Mouse (Mus musculus) heart, postnatal 0 days (tissue): Measurements from ENCODE around the gene Pik3cd. TPM values are rescaled to one million over a fixed set of nuclear protein-coding genes. Genes with fewer than 3 reads are reported as not detected.

Experiments
- ATAC-seq: fragments of 200-750 bp; cut with Nextera tagmentation; 2 replicates; pipeline ENCODE4 v1.8.0; 2017; ENCODE audit warnings: low read depth, moderate number of reproducible peaks, moderate library complexity; ENCODE audit not compliant: insufficient read depth
- DNase-seq: peaks from one replicate; pipeline ENCODE4 v3.0.0-alpha.2; 2016; ENCODE audit warnings: low spot score
- H3K27ac ChIP-seq: fragments of 300-500 bp; sonication (generic); 2 replicates; pipeline ENCODE4 v1.5.1; 2014; ENCODE audit warnings: low read depth, mild to moderate bottlenecking
- H3K27me3 ChIP-seq: fragments of 300-500 bp; sonication (generic); 2 replicates; pipeline ENCODE4 v1.6.1; 2014; ENCODE audit warnings: low read length, mixed read lengths; ENCODE audit not compliant: control insufficient read depth, insufficient read depth
- H3K36me3 ChIP-seq: fragments of 300-500 bp; sonication (generic); replicated peaks from 2 replicates; pipeline ENCODE4 v1.6.1; 2014; ENCODE audit warnings: low read length, mixed read lengths; ENCODE audit not compliant: control insufficient read depth, insufficient read depth
- H3K4me1 ChIP-seq: fragments of 300-500 bp; sonication (generic); 2 replicates; pipeline ENCODE4 v1.6.1; 2014; ENCODE audit warnings: antibody characterized with exemption; ENCODE audit not compliant: control insufficient read depth, insufficient read depth
- H3K4me2 ChIP-seq: fragments of 300-500 bp; sonication (generic); 2 replicates; pipeline ENCODE4 v1.6.1; 2014; ENCODE audit warnings: low read depth, mild to moderate bottlenecking, low read length, moderate library complexity
- H3K4me3 ChIP-seq: fragments of 300-500 bp; sonication (generic); 2 replicates; pipeline ENCODE4 v1.5.1; 2014; ENCODE audit warnings: low read depth, low read length
- H3K9ac ChIP-seq: fragments of 300-500 bp; sonication (generic); replicated peaks from 2 replicates; pipeline ENCODE4 v1.6.1; 2014; ENCODE audit warnings: low read depth, low read length, mixed read lengths
- H3K9me3 ChIP-seq: fragments of 300-500 bp; sonication (generic); replicated peaks from 2 replicates; pipeline ENCODE4 v1.6.1; 2016; ENCODE audit warnings: low read length; ENCODE audit not compliant: control insufficient read depth
- CTCF ChIP-seq: IDR thresholded peaks from 2 replicates; pipeline ENCODE4 v1.5.1; 2016; ENCODE audit warnings: antibody characterized with exemption, control low read depth, low read depth
- EP300 ChIP-seq: IDR thresholded peaks from 2 replicates; pipeline ENCODE4 v1.6.1; 2016; ENCODE audit warnings: antibody characterized with exemption, low read depth
- WGBS: fragments of 180-500 bp; shearing (Covaris S2); extraction: QIAGEN DNeasy Blood & Tissue Kit; methylation state at CpG from one replicate; pipeline ENCODE4 v1.1.7; 2014; 5-methylcytosine and 5-hydroxymethylcytosine counted together
- polyA plus RNA-seq: library from polyadenylated mRNA; unstranded; fragments of >200 nt; fragmentation: Nextera tagmentation; extraction: Ambion mirVana; gene quantifications from 2 replicates; pipeline ENCODE4 v1.2.1, GENCODE M21; 2015
- total RNA-seq: library from RNA; depleted of rRNA; stranded (reverse); fragments of >200 nt; gene quantifications from 2 replicates; pipeline ENCODE4 v1.2.3, GENCODE M21; 2014; ENCODE audit warnings: low replicate concordance

Gene Pik3cd
- total and polyA plus RNA-seq, 2 experiments from 2014 or later = 1.3 to 14.8 TPM

GRCm38 (mm10) chr4:149632670-149633307 lies 69.6 kb downstream of the Pik3cd start:
- 89% methylated on average over 9 of the region's 9 CpGs for WGBS
- ATAC-seq = no peak
- H3K4me3 ChIP-seq = no peak overlapping the region
- peaks cover 19% of the 10 kb centered on the region for H3K36me3 ChIP-seq
- H3K4me2 ChIP-seq = no peak overlapping the region
- H3K27ac ChIP-seq = no peak overlapping the region
- H3K9me3 ChIP-seq = no peaks in the 10 kb centered on the region
- no peak for TF ChIP-seq CTCF
- TF ChIP-seq EP300 = no peak
- DNase-seq = no peak
- no peaks in the 10 kb centered on the region for H3K27me3 ChIP-seq
- H3K4me1 ChIP-seq = no peaks in the 10 kb centered on the region
- H3K9ac ChIP-seq = no peak overlapping the region

GRCm38 (mm10) chr4:149628810-149629209 lies 73.6 kb downstream of the Pik3cd start:
- H3K4me3 ChIP-seq = no peak overlapping the region
- DNase-seq (peak; percentile 45), ATAC-seq (0 out of 2 replicates have a peak, but pooled peaks have one; percentile 39)
- no peak overlapping the region for H3K9ac ChIP-seq
- no peaks in the 10 kb centered on the region for H3K9me3 ChIP-seq
- H3K4me2 ChIP-seq = no peak overlapping the region; the same call in 1 of the 2 replicates
- 0 out of 2 replicates have a peak, but pooled peaks cover 3% of the 10 kb centered on the region for H3K36me3 ChIP-seq
- H3K27me3 ChIP-seq = no peaks in the 10 kb centered on the region
- TF ChIP-seq EP300 = no peak
- no peak for TF ChIP-seq CTCF
- H3K4me1 ChIP-seq = no peaks in the 10 kb centered on the region
- peak overlapping the region; percentile 52; the same call in 1 of the 2 replicates for H3K27ac ChIP-seq
- WGBS = 62% methylated on average over 9 of the region's 9 CpGs

GRCm38 (mm10) chr4:149628372-149628771 lies 74.0 kb downstream of the Pik3cd start:
- Histone ChIP-seq H3K9me3 (no peaks in the 10 kb centered on the region), H3K27ac (peak overlapping the region; percentile 15; the same call in 1 of the 2 replicates)

GRCm38 (mm10) chr4:149626809-149627208 lies 75.6 kb downstream of the Pik3cd start:
- DNase-seq (no peak), ATAC-seq (no peak)
- Histone ChIP-seq H3K4me1 (no peaks in the 10 kb centered on the region), H3K4me2 (no peak overlapping the region), H3K4me3 (no peak overlapping the region), H3K27me3 (no peaks in the 10 kb centered on the region), H3K27ac (no peak overlapping the region), H3K9ac (no peak overlapping the region), H3K9me3 (no peaks in the 10 kb centered on the region), H3K36me3 (no peaks in the 10 kb centered on the region)
- no peak for TF ChIP-seq EP300
- TF ChIP-seq CTCF = no peak
- WGBS = 88% methylated on average over 17 of the region's 17 CpGs

More at GRCm38 (mm10) chr4:149628372-149628771, 74.0 kb downstream of the Pik3cd start:
- WGBS = 68% methylated on average over 10 of the region's 10 CpGs
- no peak overlapping the region for H3K4me2 ChIP-seq
- peak; percentile 58; the same call in 1 of the 2 replicates for ATAC-seq
- TF ChIP-seq EP300 (no peak), CTCF (peak; percentile 65)
- H3K9ac ChIP-seq = no peak overlapping the region
- no peaks in the 10 kb centered on the region for H3K4me1 ChIP-seq
- H3K4me3 ChIP-seq = no peak overlapping the region
- 0 out of 2 replicates have a peak, but pooled peaks cover 3% of the 10 kb centered on the region for H3K36me3 ChIP-seq
- H3K27me3 ChIP-seq = no peaks in the 10 kb centered on the region
- DNase-seq = no peak

GRCm38 (mm10) chr4:149623711-149624110 lies 78.7 kb downstream of the Pik3cd start:
- DNase-seq (no peak), ATAC-seq (no peak)
- WGBS = 74% methylated on average over 5 of the region's 5 CpGs
- no peak overlapping the region for H3K9ac ChIP-seq
- no peaks in the 10 kb centered on the region for H3K4me1 ChIP-seq
- no peaks in the 10 kb centered on the region for H3K36me3 ChIP-seq
- H3K4me2 ChIP-seq = no peak overlapping the region
- H3K4me3 ChIP-seq = no peak overlapping the region
- no peaks in the 10 kb centered on the region for H3K9me3 ChIP-seq
- no peaks in the 10 kb centered on the region for H3K27me3 ChIP-seq
- no peak for TF ChIP-seq EP300
- TF ChIP-seq CTCF = no peak
- no peak overlapping the region for H3K27ac ChIP-seq

- ATAC-seq = no peak
- H3K27me3 ChIP-seq = no peaks in the 10 kb centered on the region
- H3K27ac ChIP-seq = no peak overlapping the region
- TF ChIP-seq EP300 = no peak
- TF ChIP-seq CTCF = no peak
- WGBS = 74% methylated on average over 4 of the region's 4 CpGs
- no peak overlapping the region for H3K4me3 ChIP-seq
- no peaks in the 10 kb centered on the region for H3K9me3 ChIP-seq
- H3K36me3 ChIP-seq = no peaks in the 10 kb centered on the region
- H3K4me1 ChIP-seq = no peaks in the 10 kb centered on the region
- DNase-seq = no peak
- H3K4me2 ChIP-seq = no peak overlapping the region
- no peak overlapping the region for H3K9ac ChIP-seq
Measured at GRCm38 (mm10) chr4:149621286-149621685, 81.1 kb downstream of the Pik3cd start.
